ENCODE assay signal across 8 mouse cellular contexts in the genomic region with DNA sequence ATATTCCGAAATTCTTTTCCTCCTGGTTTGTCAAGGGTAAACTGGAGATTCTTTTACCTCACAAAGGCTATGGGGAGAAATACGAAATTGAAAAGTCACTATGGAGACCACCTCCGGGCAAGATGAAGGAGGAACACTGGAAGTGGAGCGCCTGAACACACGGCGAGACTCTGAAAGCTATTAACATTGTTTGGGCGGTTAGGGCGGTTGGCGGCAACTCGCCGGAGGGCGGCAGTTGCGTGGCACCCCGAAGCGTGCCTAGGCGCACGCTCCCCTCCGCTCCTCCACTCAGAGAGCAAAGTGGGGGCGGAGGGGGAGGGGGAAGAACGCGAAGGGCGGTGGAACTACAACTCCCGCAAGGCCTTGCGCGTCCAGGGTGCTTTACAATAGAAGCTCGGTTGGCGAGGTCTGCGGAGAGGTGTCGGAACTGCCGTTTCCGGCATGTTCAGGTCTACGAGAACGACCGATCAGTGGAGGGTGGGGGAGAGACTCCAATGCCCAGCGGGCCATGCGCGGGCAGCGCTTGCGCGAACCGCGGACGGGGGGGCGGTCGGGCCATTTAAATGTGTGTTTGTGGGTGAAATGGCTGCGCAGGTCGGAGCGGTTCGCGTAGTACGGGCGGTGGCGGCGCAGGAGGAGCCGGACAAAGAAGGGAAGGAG. TPM values are rescaled to one million over a fixed set of nuclear protein-coding genes. Genes with fewer than 3 reads are reported as not detected.
DNase-seq lines count a peak whose midpoint lies in the region; ATAC-seq lines count a peak whose summit lies in the region.

Rsbn1 (plus strand) TSS at position 111 of the 660 bp plus-strand sequence.

- H3K4me2 ChIP-seq in kidney, embryonic 15.5 days = peak within 1 kb of the TSS; percentile 74

- peak; percentile 93 for ATAC-seq in erythroblast, adult 5-6 weeks (replicated peaks; ENCODE audit: low FRiP score, poor library complexity, severe bottlenecking)
- ATAC-seq in kidney, embryonic 15.5 days (replicated peaks; ENCODE audit: low FRiP score) = peak; percentile 100
- ATAC-seq in monocyte, adult 5-6 weeks (replicated peaks; ENCODE audit: insufficient number of reproducible peaks, low FRiP score, low TSS enrichment, poor library complexity, severe bottlenecking) = peak; percentile 98

- H3K27ac ChIP-seq in heart, embryonic 10.5 days = peak within 1 kb of the TSS; percentile 96
- H3K27ac ChIP-seq in kidney, embryonic 15.5 days = peak within 1 kb of the TSS; percentile 93

- no peaks in the 10 kb centered on the region for H3K36me3 ChIP-seq in heart, embryonic 10.5 days
- no peaks in the 10 kb centered on the region for H3K36me3 ChIP-seq in kidney, embryonic 15.5 days

- peak; percentile 93 to 95 for DNase-seq in B cell, adult 2 months
- DNase-seq in brain, adult 2 months (ENCODE audit: low read depth, low spot score) = peak; percentile 100
- DNase-seq in heart, embryonic 10.5 days (ENCODE audit: low spot score) = peak; percentile 100
- DNase-seq in liver = peak; percentile 98
- DNase-seq in spleen, postnatal 4 days (ENCODE audit: low spot score in 2 of 2) = peak; percentile 93 to 95

- peak within 1 kb of the TSS; percentile 78 for H3K9ac ChIP-seq in kidney, embryonic 15.5 days

- no peaks in the 10 kb centered on the region for H3K27me3 ChIP-seq in heart, embryonic 10.5 days (ENCODE audit: insufficient read depth, poor library complexity, severe bottlenecking)
- no peaks in the 10 kb centered on the region for H3K27me3 ChIP-seq in kidney, embryonic 15.5 days

- H3K4me1 ChIP-seq in heart, embryonic 10.5 days = peaks cover 11% of the 10 kb centered on the region
- peaks cover 11% of the 10 kb centered on the region for H3K4me1 ChIP-seq in kidney, embryonic 15.5 days

- peak within 1 kb of the TSS; percentile 83 for H3K4me3 ChIP-seq in heart, embryonic 10.5 days
- H3K4me3 ChIP-seq in kidney, embryonic 15.5 days (replicated peaks) = peak within 1 kb of the TSS; percentile 72

- WGBS in heart, embryonic 10.5 days = under 1% methylated on average over 53 of the region's 55 CpGs
- under 1% methylated on average over 53 of the region's 55 CpGs for WGBS in kidney, embryonic 15.5 days

- H3K9me3 ChIP-seq in heart, embryonic 10.5 days = no peaks in the 10 kb centered on the region
- H3K9me3 ChIP-seq in kidney, embryonic 15.5 days (replicated peaks) = no peaks in the 10 kb centered on the region

RNA-seq across cellular contexts. Expression of gene Rsbn1, which starts in this region (rescaled TPM):
- total RNA-seq in erythroblast, adult 5-6 weeks (2015; ENCODE audit: low replicate concordance) = 10.9 and 16.3 TPM in 2 replicates
- total RNA-seq in erythroblast, adult 5-6 weeks (2017; ENCODE audit: low replicate concordance) = 13.8 and 15.0 TPM in 2 replicates
- polyA plus RNA-seq in heart, embryonic 10.5 days (2016; fragmentation: Nextera tagmentation; extraction: Ambion mirVana) = 6.2 and 9.1 TPM in 2 replicates
- polyA plus RNA-seq in kidney, embryonic 15.5 days (2015; fragmentation: Nextera tagmentation; extraction: Ambion mirVana) = 10.2 and 10.7 TPM in 2 replicates
- total RNA-seq in monocyte, adult 5-6 weeks (2017) = 39.6 to 51.5 TPM (median 41.7 TPM) in 3 replicates

Comparison
In these comparisons a context has a peak if more than half of its experiments do, and no peak if none do; other contexts are left out.
1. Peak in every context shown above with its lines: DNase-seq, ATAC-seq, H3K4me3 ChIP-seq and H3K27ac ChIP-seq.